Mouse (Mus musculus): ENCODE measurements at regions not wholly inside any gene's neighbourhood (a gene's known extent, or its start where the extent isn't known, plus 50 kb on each side); places are given as distances from the start of the nearest gene placed in this dataset.

- no peak for TF ChIP-seq CTCF (IDR thresholded peaks at IDR 0.05; ENCODE audit: insufficient read depth, low read length)
- TF ChIP-seq POLR2A (IDR thresholded peaks at IDR 0.05; ENCODE audit: borderline replicate concordance, extremely low read depth, low read depth, low read length), result no peak
These were observed 1322.5 kb upstream of the Lrrc6 start for GRCm38 (mm10) chr15:67823226-67823625.

Data from lung, adult 2 months (tissue).